Mouse (Mus musculus) cerebellum, adult 2 months (tissue): ENCODE measurements around the gene Il10.

Source experiments
- CTCF ChIP-seq: fragments of 200-500 bp; IDR thresholded peaks from 2 replicates; pipeline ENCODE4 v1.5.1; 2011; ENCODE audit warnings: low read depth, mild to moderate bottlenecking, control low read depth, low read length, moderate library complexity, borderline replicate concordance; ENCODE audit not compliant: insufficient read depth
- POLR2A ChIP-seq: fragments of 200-500 bp; IDR thresholded peaks from 2 replicates; pipeline ENCODE4 v1.6.1; 2011; ENCODE audit warnings: low read length, control low read depth, borderline replicate concordance; ENCODE audit not compliant: insufficient read depth

- TF ChIP-seq CTCF (no peak), POLR2A (no peak)
Measured at GRCm38 (mm10) chr1:131029215-131029614, 9.6 kb downstream of the Il10 start.
